Mouse (Mus musculus) spleen, adult 2 months (tissue): Measurements from ENCODE around the gene Baiap2.

Source experiments
- CTCF ChIP-seq: fragments of 200-500 bp; IDR thresholded peaks from 2 replicates; pipeline ENCODE4 v1.5.1; 2011; ENCODE audit warnings: mild to moderate bottlenecking, inconsistent platforms; ENCODE audit not compliant: insufficient read depth, insufficient read length, insufficient replicate concordance; ENCODE audit errors: extremely low read depth
- POLR2A ChIP-seq: fragments of 200-500 bp; IDR thresholded peaks from 2 replicates; pipeline ENCODE4 v1.6.1; 2011; ENCODE audit warnings: low read depth, low read length, inconsistent platforms

- TF ChIP-seq POLR2A (no peak), CTCF (no peak)
Measured at GRCm38 (mm10) chr11:119925176-119925575, 17.4 kb upstream of the Baiap2 start.
